Comparison of ENCODE assay signal across 9 mouse cellular contexts in the genomic region with DNA sequence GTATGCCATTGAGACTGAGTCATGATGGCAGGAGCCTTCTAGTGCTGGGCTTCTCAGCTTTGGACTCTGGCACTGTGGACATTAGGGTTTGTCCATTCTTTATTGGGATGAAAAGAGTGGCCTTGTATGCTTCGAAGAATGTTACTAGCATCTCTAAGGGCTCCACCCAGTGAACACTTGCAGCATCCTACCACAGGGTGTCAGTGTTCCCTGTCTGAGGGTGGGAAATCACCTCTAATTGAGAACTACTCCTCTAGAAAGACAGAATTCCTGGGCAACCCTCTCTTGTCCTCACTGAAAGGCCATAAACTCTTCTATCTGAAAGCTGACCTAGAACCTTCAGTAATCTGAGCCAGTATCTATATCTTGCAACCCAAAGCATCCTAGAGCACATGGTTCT. TPM values are rescaled to one million over a fixed set of nuclear protein-coding genes. Genes with fewer than 3 reads are reported as not detected.
A peak's percentile ranks its signal among the peaks of the same experiment; 100 is the strongest.
DNase-seq lines count a peak whose midpoint lies in the region; TF ChIP-seq lines count a peak whose summit lies in the region.
"Had no signal": no experiment of that assay in that cellular context is flagged by ENCODE, and none has a peak within 500 bp of the region (broad histone marks: within the 10 kb centered on the region; RNA-seq: fewer than 3 reads in every experiment).

No protein-coding gene starts in this region.

- no peak overlapping the region for H3K27ac ChIP-seq in spleen, adult 2 months (ENCODE audit: insufficient read depth, low read length)
- H3K27ac ChIP-seq: limb, embryonic 12.5 days had no signal

- peak; percentile 20 to 54 for DNase-seq in heart, postnatal 10 days
- DNase-seq in heart, adult 11 months: no peak
- peak; percentile 15 to 52 for DNase-seq in spleen, adult 2 months (ENCODE audit: low read depth in 1 of 2, low spot score in 2 of 2)
- DNase-seq in spleen, adult 12 weeks (ENCODE audit: low spot score): no peak
- DNase-seq in brain, adult 2 months (ENCODE audit: low read depth, low spot score): peak; percentile 55
- DNase-seq in layer of hippocampus, postnatal 10 days (ENCODE audit: low spot score in 2 of 2): peak; percentile 75 to 77
- peak; percentile 33 for DNase-seq in right cerebral cortex, postnatal 4 days
- no peak for DNase-seq in adrenal gland, adult 2 months

- H3K27me3 ChIP-seq in spleen, adult 2 months (ENCODE audit: control insufficient read depth, insufficient read depth, low read length): no peaks in the 10 kb centered on the region

- 22% methylated on average over 1 of the region's 1 CpGs for WGBS in spleen, adult 2 months

- TF ChIP-seq CTCF in spleen, adult 2 months (IDR thresholded peaks at IDR 0.05; ENCODE audit: extremely low read depth, insufficient read depth, insufficient read length, insufficient replicate concordance): peak; percentile 57; the same call in 1 of the 2 replicates

- TF ChIP-seq POLR2A in spleen, adult 2 months (IDR thresholded peaks at IDR 0.05; ENCODE audit: low read depth, low read length): no peak

- H3K4me3 ChIP-seq in spleen, adult 2 months (ENCODE audit: extremely low read depth, insufficient read depth, insufficient read length): no peak overlapping the region
- H3K4me3 ChIP-seq: limb, embryonic 12.5 days had no signal

- no peaks in the 10 kb centered on the region for H3K36me3 ChIP-seq in spleen, adult 2 months (ENCODE audit: control insufficient read depth, insufficient read depth, low read length)
- H3K36me3 ChIP-seq: limb, embryonic 12.5 days had no signal

- H3K4me1 ChIP-seq in spleen, adult 2 months (ENCODE audit: control insufficient read depth, insufficient read depth, insufficient read length): no peaks in the 10 kb centered on the region

- intact Hi-C loops in heart, postnatal 10 days (cut with DNase I): no loop called here

RNA-seq across cellular contexts. Expression of a gene that starts 41.6 kb away (rescaled TPM):
- 10 to 100 TPM; 30.4 to 31.3 TPM for total RNA-seq in heart, postnatal 10 days (2021)
- polyA plus RNA-seq in spleen, adult 2 months (2012; rRNA removed): 5.1 and 8.5 TPM in 2 replicates
- total RNA-seq in layer of hippocampus, postnatal 10 days (2021): 10 to 100 TPM; 51.8 to 52.5 TPM
- 10 to 100 TPM; 32.1 to 33.7 TPM for total RNA-seq in adrenal gland, adult 2 months (2021)
- 10.2 and 11.3 TPM in 2 replicates for polyA plus RNA-seq in adrenal gland, adult 2 months (2012; rRNA removed)

Comparison
In these comparisons a context has a peak if more than half of its experiments do, and no peak if none do; other contexts are left out.
1. DNase-seq: peak in heart, postnatal 10 days (2 of 2), spleen, adult 2 months (2 of 2), brain, adult 2 months (single experiment), layer of hippocampus, postnatal 10 days (2 of 2) and right cerebral cortex, postnatal 4 days (single experiment); none in heart, adult 11 months (single experiment), spleen, adult 12 weeks (single experiment) and adrenal gland, adult 2 months (single experiment).